ENCODE assay signal across 8 mouse cellular contexts in genomic region chr1:183439036-183439435, GRCm38 (mm10). TPM values are rescaled to one million over a fixed set of nuclear protein-coding genes. Genes with fewer than 3 reads are reported as not detected.
DNase-seq lines count a peak whose midpoint lies in the region; ATAC-seq lines count a peak whose summit lies in the region.

No protein-coding gene starts in this region.

- peak; percentile 57 for DNase-seq in midbrain, embryonic 10.5 days (ENCODE audit: low spot score)
- DNase-seq in embryo, embryonic 11.5 days (ENCODE audit: low read depth, low spot score): peak; percentile 11
- peak; percentile 91 for DNase-seq in heart, adult 9 months (ENCODE audit: low spot score in 2 of 2)
- peak; percentile 55 for DNase-seq in naive thymus-derived CD4-positive, alpha-beta T cell, adult 2 months (ENCODE audit: low read depth)

- WGBS in midbrain, embryonic 10.5 days: 32% methylated on average over 22 of the region's 22 CpGs
- WGBS in midbrain, embryonic 13.5 days: 33% methylated on average over 22 of the region's 22 CpGs
- 19% methylated on average over 22 of the region's 22 CpGs for WGBS in kidney, embryonic 16.5 days
- WGBS in limb, embryonic 15.5 days: 32% methylated on average over 22 of the region's 22 CpGs
- 31% methylated on average over 22 of the region's 22 CpGs for WGBS in stomach, embryonic 15.5 days

- ATAC-seq in midbrain, embryonic 13.5 days: no peak
- peak; percentile 66; the same call in 1 of the 2 replicates for ATAC-seq in kidney, embryonic 16.5 days (ENCODE audit: low FRiP score, low TSS enrichment)
- ATAC-seq in limb, embryonic 15.5 days (ENCODE audit: insufficient number of reproducible peaks, low FRiP score, low TSS enrichment, low read depth): no peak
- 0 out of 2 replicates have a peak, but pooled peaks have one; percentile 46 for ATAC-seq in stomach, embryonic 15.5 days (ENCODE audit: insufficient read depth, low FRiP score, low read depth)

- H3K4me1 ChIP-seq in midbrain, embryonic 10.5 days: peaks cover 3% of the 10 kb centered on the region; the same call in 1 of the 2 replicates
- peaks cover 6% of the 10 kb centered on the region for H3K4me1 ChIP-seq in midbrain, embryonic 13.5 days (replicated peaks)
- peaks cover 13% of the 10 kb centered on the region for H3K4me1 ChIP-seq in kidney, embryonic 16.5 days (ENCODE audit: insufficient read depth, low read length)
- peaks cover 19% of the 10 kb centered on the region for H3K4me1 ChIP-seq in limb, embryonic 15.5 days
- no peaks in the 10 kb centered on the region; the same call in 1 of the 2 replicates for H3K4me1 ChIP-seq in stomach, embryonic 15.5 days

- H3K9me3 ChIP-seq in midbrain, embryonic 10.5 days (replicated peaks): peaks cover 4% of the 10 kb centered on the region; the same call in 1 of the 2 replicates
- H3K9me3 ChIP-seq in midbrain, embryonic 13.5 days: no peaks in the 10 kb centered on the region
- peaks cover 4% of the 10 kb centered on the region; the same call in 1 of the 2 replicates for H3K9me3 ChIP-seq in kidney, embryonic 16.5 days (ENCODE audit: low read length)
- H3K9me3 ChIP-seq in limb, embryonic 15.5 days: no peaks in the 10 kb centered on the region
- H3K9me3 ChIP-seq in stomach, embryonic 15.5 days: no peaks in the 10 kb centered on the region

- no peak overlapping the region for H3K27ac ChIP-seq in midbrain, embryonic 10.5 days (replicated peaks)
- H3K27ac ChIP-seq in midbrain, embryonic 13.5 days: no peak overlapping the region
- H3K27ac ChIP-seq in kidney, embryonic 16.5 days (ENCODE audit: low read length): no peak overlapping the region
- no peak overlapping the region for H3K27ac ChIP-seq in limb, embryonic 15.5 days
- no peak overlapping the region for H3K27ac ChIP-seq in stomach, embryonic 15.5 days

- H3K9ac ChIP-seq in midbrain, embryonic 13.5 days (replicated peaks): no peak overlapping the region
- H3K9ac ChIP-seq in kidney, embryonic 16.5 days (replicated peaks; ENCODE audit: low read length): peak overlapping the region; percentile 46
- no peak overlapping the region for H3K9ac ChIP-seq in limb, embryonic 15.5 days
- no peak overlapping the region for H3K9ac ChIP-seq in stomach, embryonic 15.5 days

- peaks cover 4% of the 10 kb centered on the region; the same call in 1 of the 2 replicates for H3K27me3 ChIP-seq in midbrain, embryonic 10.5 days (ENCODE audit: low read depth, poor library complexity, severe bottlenecking)
- H3K27me3 ChIP-seq in midbrain, embryonic 13.5 days: no peaks in the 10 kb centered on the region; the same call in 1 of the 2 replicates
- no peaks in the 10 kb centered on the region for H3K27me3 ChIP-seq in kidney, embryonic 16.5 days (ENCODE audit: insufficient read depth, low read length)
- H3K27me3 ChIP-seq in limb, embryonic 15.5 days: no peaks in the 10 kb centered on the region
- no peaks in the 10 kb centered on the region for H3K27me3 ChIP-seq in stomach, embryonic 15.5 days (replicated peaks)

- no peak overlapping the region for H3K4me3 ChIP-seq in midbrain, embryonic 10.5 days
- H3K4me3 ChIP-seq in midbrain, embryonic 13.5 days (replicated peaks): no peak overlapping the region
- H3K4me3 ChIP-seq in kidney, embryonic 16.5 days (ENCODE audit: low read length): peak overlapping the region; percentile 34
- H3K4me3 ChIP-seq in limb, embryonic 15.5 days: peak overlapping the region; percentile 21
- peak overlapping the region; percentile 21; the same call in 1 of the 2 replicates for H3K4me3 ChIP-seq in stomach, embryonic 15.5 days (replicated peaks)

- no peaks in the 10 kb centered on the region for H3K36me3 ChIP-seq in midbrain, embryonic 10.5 days
- no peaks in the 10 kb centered on the region for H3K36me3 ChIP-seq in midbrain, embryonic 13.5 days
- H3K36me3 ChIP-seq in kidney, embryonic 16.5 days (ENCODE audit: insufficient read depth, low read length): no peaks in the 10 kb centered on the region
- H3K36me3 ChIP-seq in limb, embryonic 15.5 days: no peaks in the 10 kb centered on the region
- H3K36me3 ChIP-seq in stomach, embryonic 15.5 days: no peaks in the 10 kb centered on the region

- H3K4me2 ChIP-seq in midbrain, embryonic 13.5 days (replicated peaks): no peak overlapping the region
- peak overlapping the region; percentile 51 for H3K4me2 ChIP-seq in kidney, embryonic 16.5 days (replicated peaks; ENCODE audit: low read depth, low read length)
- H3K4me2 ChIP-seq in limb, embryonic 15.5 days: peak overlapping the region; percentile 29; the same call in 1 of the 2 replicates
- peak overlapping the region; percentile 42 for H3K4me2 ChIP-seq in stomach, embryonic 15.5 days

RNA-seq across cellular contexts. Expression of gene Hhipl2, which starts 21.0 kb away (rescaled TPM):
- 0.11 TPM in 1 of 2 replicates, not detected in the other for polyA plus RNA-seq in midbrain, embryonic 10.5 days (2016; fragmentation: Nextera tagmentation; extraction: Ambion mirVana)
- polyA plus RNA-seq in midbrain, embryonic 13.5 days (2015; fragmentation: Nextera tagmentation; extraction: Ambion mirVana): 0.19 and 0.34 TPM in 2 replicates
- 0.48 and 0.62 TPM in 2 replicates for polyA plus RNA-seq in kidney, embryonic 16.5 days (2015; fragmentation: Nextera tagmentation; extraction: Ambion mirVana)
- polyA plus RNA-seq in limb, embryonic 15.5 days (2015; fragmentation: Nextera tagmentation; extraction: Ambion mirVana): 0.17 and 0.95 TPM in 2 replicates
- polyA plus RNA-seq in stomach, embryonic 15.5 days (2015; fragmentation: Nextera tagmentation; extraction: Ambion mirVana): 0.10 and 0.67 TPM in 2 replicates

RNA-seq across cellular contexts. Expression of gene Taf1a, which starts 50.3 kb away (rescaled TPM):
- polyA plus RNA-seq in midbrain, embryonic 10.5 days (2016; fragmentation: Nextera tagmentation; extraction: Ambion mirVana): 19.8 and 24.3 TPM in 2 replicates
- 16.9 and 18.3 TPM in 2 replicates for polyA plus RNA-seq in midbrain, embryonic 13.5 days (2015; fragmentation: Nextera tagmentation; extraction: Ambion mirVana)
- 19.8 and 21.2 TPM in 2 replicates for polyA plus RNA-seq in kidney, embryonic 16.5 days (2015; fragmentation: Nextera tagmentation; extraction: Ambion mirVana)
- 20.6 TPM in 2 replicates for polyA plus RNA-seq in limb, embryonic 15.5 days (2015; fragmentation: Nextera tagmentation; extraction: Ambion mirVana)
- polyA plus RNA-seq in stomach, embryonic 15.5 days (2015; fragmentation: Nextera tagmentation; extraction: Ambion mirVana): 18.6 and 19.0 TPM in 2 replicates

Comparison
In these comparisons a context has a peak if more than half of its experiments do, and no peak if none do; other contexts are left out.
1. DNase-seq: peak in every context shown above with its lines; median percentile 91 in heart, adult 9 months; 57 in midbrain, embryonic 10.5 days; 55 in naive thymus-derived CD4-positive, alpha-beta T cell, adult 2 months; 11 in embryo, embryonic 11.5 days.
2. H3K4me3 ChIP-seq: peak in kidney, embryonic 16.5 days (single experiment), limb, embryonic 15.5 days (single experiment) and stomach, embryonic 15.5 days (single experiment); none in midbrain, embryonic 10.5 days (single experiment) and midbrain, embryonic 13.5 days (single experiment).
3. ATAC-seq: peak in kidney, embryonic 16.5 days (single experiment) and stomach, embryonic 15.5 days (single experiment); none in midbrain, embryonic 13.5 days (single experiment) and limb, embryonic 15.5 days (single experiment).